Mouse (Mus musculus) testis, adult 2 months (tissue): ENCODE results near the gene Agpat3.

Experiments used
- CTCF ChIP-seq: fragments of 200-500 bp; IDR thresholded peaks from 2 replicates; pipeline ENCODE4 v1.5.1; 2012; ENCODE audit warnings: low read depth, mild to moderate bottlenecking, inconsistent platforms, low read length, moderate library complexity; ENCODE audit not compliant: control insufficient read depth, insufficient read depth, insufficient replicate concordance
- POLR2A ChIP-seq: fragments of 200-500 bp; IDR thresholded peaks from 2 replicates; pipeline ENCODE4 v1.6.1; 2012; ENCODE audit warnings: low read depth, mild to moderate bottlenecking, inconsistent platforms, low read length, moderate library complexity; ENCODE audit not compliant: control insufficient read depth

GRCm38 (mm10) chr10:78255646-78256059, 96.6 kb downstream of the Agpat3 start:
- TF ChIP-seq CTCF (no peak), POLR2A (no peak)
